Mouse (Mus musculus) forebrain, embryonic 13.5 days (tissue): ENCODE results near the gene Sltm. TPM values are rescaled to one million over a fixed set of nuclear protein-coding genes. Genes with fewer than 3 reads are reported as not detected.

ENCODE experiments used
- ATAC-seq: fragments of 200-750 bp; cut with Nextera tagmentation; 2 replicates; pipeline ENCODE4 v1.8.0; 2017
- H3K27ac ChIP-seq: fragments of 300-500 bp; sonication (generic); 2 replicates; pipeline ENCODE4 v1.5.1; 2015; ENCODE audit warnings: inconsistent platforms, mild to moderate bottlenecking, moderate library complexity
- H3K27me3 ChIP-seq: fragments of 300-500 bp; sonication (generic); 2 replicates; pipeline ENCODE4 v1.6.1; 2015; ENCODE audit warnings: mild to moderate bottlenecking, inconsistent platforms
- H3K36me3 ChIP-seq: fragments of 300-500 bp; sonication (generic); 2 replicates; pipeline ENCODE4 v1.6.1; 2015; ENCODE audit warnings: mild to moderate bottlenecking, inconsistent platforms; ENCODE audit not compliant: poor library complexity, severe bottlenecking
- H3K4me1 ChIP-seq: fragments of 300-500 bp; sonication (generic); 2 replicates; pipeline ENCODE4 v1.6.1; 2015; ENCODE audit warnings: inconsistent platforms
- H3K4me2 ChIP-seq: fragments of 300-500 bp; sonication (generic); 2 replicates; pipeline ENCODE4 v1.6.1; 2015; ENCODE audit warnings: inconsistent platforms, mild to moderate bottlenecking, moderate library complexity
- H3K4me3 ChIP-seq: fragments of 300-500 bp; sonication (generic); 2 replicates; pipeline ENCODE4 v1.5.1; 2015; ENCODE audit warnings: mild to moderate bottlenecking, inconsistent platforms
- H3K9ac ChIP-seq: fragments of 300-500 bp; sonication (generic); 2 replicates; pipeline ENCODE4 v1.6.1; 2015; ENCODE audit warnings: mild to moderate bottlenecking, inconsistent platforms
- H3K9me3 ChIP-seq: fragments of 300-500 bp; sonication (generic); replicated peaks from 2 replicates; pipeline ENCODE4 v1.6.1; 2016; ENCODE audit warnings: inconsistent platforms
- WGBS: fragments of 180-500 bp; shearing (Covaris S2); methylation state at CpG from one replicate; pipeline ENCODE4 v1.1.7; 2015; 5-methylcytosine and 5-hydroxymethylcytosine counted together
- polyA plus RNA-seq: library from polyadenylated mRNA; unstranded; fragments of >200 nt; fragmentation: Nextera tagmentation; extraction: Ambion mirVana; gene quantifications from 2 replicates; pipeline ENCODE4 v1.2.1, GENCODE M21; 2015

Gene Sltm
- polyA plus RNA-seq = 72.7 and 73.5 TPM in 2 replicates

DNA sequence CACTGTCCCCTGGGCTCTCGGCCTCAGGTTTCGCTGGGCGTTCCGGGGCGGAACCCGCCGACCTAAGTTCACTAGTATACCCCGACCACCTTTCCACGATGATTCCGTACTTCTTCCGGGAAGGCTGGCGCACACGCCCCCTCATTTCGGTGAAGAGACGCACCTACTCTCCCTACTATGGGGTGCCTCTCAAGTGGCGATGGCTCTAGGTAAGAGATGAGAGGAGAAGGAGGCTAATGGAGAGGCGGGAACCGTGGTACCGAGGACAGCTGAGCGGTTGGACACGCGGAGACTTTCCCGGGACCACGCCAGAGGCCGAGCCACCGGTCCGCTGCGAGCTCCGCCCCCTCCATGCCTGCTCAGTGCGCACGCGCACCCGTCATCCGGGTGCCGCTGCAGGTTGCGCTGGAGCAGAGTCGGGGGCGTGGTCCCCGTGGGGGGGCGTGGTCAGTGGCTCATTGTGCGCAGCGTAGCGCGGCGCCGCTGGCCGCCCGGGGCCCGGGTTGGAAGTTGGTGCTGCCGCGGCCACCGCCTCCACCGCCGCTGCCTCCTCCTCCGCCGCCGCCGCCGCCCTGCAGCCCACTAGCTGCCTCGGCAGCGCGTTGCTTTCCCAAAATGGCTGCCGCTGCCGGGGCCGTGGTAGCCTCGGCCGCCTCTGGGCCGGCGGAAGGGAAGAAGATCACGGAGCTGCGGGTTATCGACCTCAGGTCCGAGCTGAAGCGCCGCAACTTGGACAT lies at the start of gene Sltm:
Gene Sltm, plus strand, starts transcription at position 450 of the 737 bp plus-strand sequence.
- H3K9ac ChIP-seq = peak within 1 kb of the TSS; percentile 96
- H3K4me2 ChIP-seq = peak within 1 kb of the TSS; percentile 79
- H3K4me3 ChIP-seq = peak within 1 kb of the TSS; percentile 82
- H3K9me3 ChIP-seq = no peaks in the 10 kb centered on the region
- no peaks in the 10 kb centered on the region for H3K27me3 ChIP-seq
- peak within 1 kb of the TSS; percentile 98 for H3K27ac ChIP-seq
- WGBS = under 1% methylated on average over 70 of the region's 75 CpGs
- H3K36me3 ChIP-seq = no peaks in the 10 kb centered on the region
- ATAC-seq = peak; percentile 98
- H3K4me1 ChIP-seq = peaks cover 33% of the 10 kb centered on the region

GRCm38 (mm10) chr9:70493038-70493437 lies 49.5 kb upstream of the Sltm start:
- H3K4me2 ChIP-seq = no peak overlapping the region
- no peak overlapping the region for H3K9ac ChIP-seq
- H3K27ac ChIP-seq = no peak overlapping the region
- no peaks in the 10 kb centered on the region for H3K9me3 ChIP-seq
- no peaks in the 10 kb centered on the region for H3K27me3 ChIP-seq
- no peak for ATAC-seq
- WGBS = 99% methylated on average over 2 of the region's 2 CpGs
- H3K4me3 ChIP-seq = no peak overlapping the region
- no peaks in the 10 kb centered on the region for H3K4me1 ChIP-seq
- peaks cover 22% of the 10 kb centered on the region for H3K36me3 ChIP-seq

- H3K4me3 ChIP-seq = no peak overlapping the region
These were observed 45.6 kb upstream of the Sltm start for GRCm38 (mm10) chr9:70496990-70497389.

DNA sequence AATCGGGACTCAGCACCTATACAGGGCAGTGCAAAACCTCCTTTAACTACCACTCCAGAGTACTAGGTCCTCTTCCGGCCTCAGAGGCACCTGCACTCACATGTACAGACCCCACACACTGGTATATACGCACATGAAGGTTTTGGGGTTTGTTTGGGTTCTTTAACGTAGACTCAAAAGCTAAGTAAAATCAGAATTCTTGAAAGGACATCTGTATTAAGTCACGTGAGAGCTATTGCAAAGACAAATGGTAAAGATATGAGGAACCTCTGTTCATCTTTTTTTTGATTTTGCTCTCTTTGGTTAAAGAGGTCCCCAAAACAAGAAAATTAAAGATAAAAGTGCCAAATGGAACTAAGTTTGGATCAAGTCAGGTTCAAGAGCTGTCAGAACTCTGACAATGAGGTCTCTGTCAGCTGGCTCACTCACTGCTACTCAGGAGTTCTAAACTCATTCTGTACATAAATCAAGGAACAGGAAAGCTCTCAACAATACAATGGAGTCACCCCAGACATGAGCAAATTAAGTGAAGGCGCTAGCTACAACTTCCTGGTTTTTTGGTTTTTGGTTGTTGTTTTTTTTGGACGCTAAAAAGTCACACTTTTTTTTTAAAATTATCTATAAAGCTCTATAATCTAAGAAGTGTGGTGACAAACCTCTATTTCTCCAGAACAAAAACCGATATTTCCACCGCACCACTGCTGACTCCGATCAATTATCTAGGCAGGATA lies 40.1 kb upstream of the Sltm start:
- H3K4me2 ChIP-seq = peak overlapping the region; percentile 71
- H3K4me3 ChIP-seq = peak overlapping the region; percentile 95
- H3K4me1 ChIP-seq = peaks cover 18% of the 10 kb centered on the region
- no peak for ATAC-seq
- H3K9ac ChIP-seq = peak overlapping the region; percentile 97
- H3K36me3 ChIP-seq = peaks cover 4% of the 10 kb centered on the region; the same call in 1 of the 2 replicates
- H3K27me3 ChIP-seq = no peaks in the 10 kb centered on the region
- peak overlapping the region; percentile 98 for H3K27ac ChIP-seq
- WGBS = 36% methylated on average over 10 of the region's 10 CpGs
- H3K9me3 ChIP-seq = no peaks in the 10 kb centered on the region

More at GRCm38 (mm10) chr9:70496990-70497389, 45.6 kb upstream of the Sltm start:
- ATAC-seq = no peak
- Histone ChIP-seq H3K4me2 (no peak overlapping the region), H3K27me3 (no peaks in the 10 kb centered on the region), H3K4me1 (peaks cover 8% of the 10 kb centered on the region), H3K27ac (no peak overlapping the region), H3K9ac (no peak overlapping the region), H3K9me3 (no peaks in the 10 kb centered on the region), H3K36me3 (peaks cover 18% of the 10 kb centered on the region)

DNA sequence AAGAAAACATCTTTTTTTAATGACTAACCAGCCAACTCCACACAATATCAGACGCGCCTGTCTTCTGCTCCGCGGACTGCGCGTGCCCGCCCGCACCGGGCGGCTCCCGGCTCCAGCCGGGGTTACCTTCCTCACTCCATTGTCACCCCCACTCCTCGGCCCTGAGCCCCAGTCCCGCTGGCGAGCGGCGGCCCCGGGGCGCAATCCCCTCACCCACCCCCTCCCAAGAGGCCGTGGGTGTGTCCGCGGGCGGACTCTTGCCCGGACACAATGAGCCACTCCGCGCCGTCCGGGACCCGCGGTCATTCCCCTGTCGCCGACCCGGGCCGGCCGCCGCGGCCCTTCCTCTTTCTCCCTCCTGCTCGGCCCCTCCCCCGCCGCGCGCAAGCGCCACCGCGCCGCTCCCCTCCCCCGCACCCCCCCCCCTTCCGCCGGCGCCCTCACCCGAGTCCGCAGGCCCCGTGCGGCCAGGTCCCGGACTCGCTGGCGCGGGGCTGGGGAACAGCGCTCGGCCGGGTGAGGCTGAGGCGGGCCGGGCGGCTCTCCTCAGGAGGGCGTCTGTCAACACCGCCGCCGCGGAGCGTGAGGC lies 39.4 kb upstream of the Sltm start:
- WGBS = 0% methylated on average over 35 of the region's 70 CpGs
- no peaks in the 10 kb centered on the region for H3K9me3 ChIP-seq
- peaks cover 4% of the 10 kb centered on the region; the same call in 1 of the 2 replicates for H3K36me3 ChIP-seq
- peak overlapping the region; percentile 95 for H3K4me3 ChIP-seq
- peaks cover 18% of the 10 kb centered on the region for H3K4me1 ChIP-seq
- peak; percentile 92 for ATAC-seq
- H3K27me3 ChIP-seq = no peaks in the 10 kb centered on the region
- H3K27ac ChIP-seq = peak overlapping the region; percentile 98
- H3K9ac ChIP-seq = peak overlapping the region; percentile 97
- H3K4me2 ChIP-seq = peak overlapping the region; percentile 71

- H3K36me3 ChIP-seq = peaks cover 2% of the 10 kb centered on the region; the same call in 1 of the 2 replicates
- no peaks in the 10 kb centered on the region for H3K27me3 ChIP-seq
- peak; percentile 97 for ATAC-seq
- H3K4me2 ChIP-seq = peak within 1 kb of the TSS; percentile 71
- peak within 1 kb of the TSS; percentile 98 for H3K27ac ChIP-seq
- no peaks in the 10 kb centered on the region for H3K9me3 ChIP-seq
- H3K9ac ChIP-seq = peak within 1 kb of the TSS; percentile 97
- peaks cover 18% of the 10 kb centered on the region for H3K4me1 ChIP-seq
- WGBS = under 1% methylated on average over 45 of the region's 45 CpGs
- peak within 1 kb of the TSS; percentile 95 for H3K4me3 ChIP-seq
These were observed 38.9 kb upstream of the Sltm start, which contains the start of gene Rnf111 for GRCm38 (mm10) chr9:70503626-70504041. Gene Rnf111 (minus strand): TSS chr9:70503725.

GRCm38 (mm10) chr9:70506186-70506585 lies 36.4 kb upstream of the Sltm start:
- no peak overlapping the region for H3K27ac ChIP-seq

GRCm38 (mm10) chr9:70506787-70507186 lies 35.8 kb upstream of the Sltm start:
- peaks cover 12% of the 10 kb centered on the region for H3K4me1 ChIP-seq
- ATAC-seq = no peak
- no peak overlapping the region for H3K27ac ChIP-seq
- 81% methylated on average over 8 of the region's 8 CpGs for WGBS
- no peak overlapping the region for H3K4me2 ChIP-seq
- no peak overlapping the region for H3K4me3 ChIP-seq
- H3K9ac ChIP-seq = no peak overlapping the region
- H3K36me3 ChIP-seq = no peaks in the 10 kb centered on the region
- no peaks in the 10 kb centered on the region for H3K9me3 ChIP-seq
- no peaks in the 10 kb centered on the region for H3K27me3 ChIP-seq

More at GRCm38 (mm10) chr9:70506186-70506585, 36.4 kb upstream of the Sltm start:
- H3K4me2 ChIP-seq = no peak overlapping the region
- H3K9ac ChIP-seq = no peak overlapping the region
- no peaks in the 10 kb centered on the region for H3K9me3 ChIP-seq
- no peaks in the 10 kb centered on the region for H3K27me3 ChIP-seq
- H3K4me1 ChIP-seq = peaks cover 18% of the 10 kb centered on the region
- H3K4me3 ChIP-seq = no peak overlapping the region
- ATAC-seq = no peak
- no peaks in the 10 kb centered on the region for H3K36me3 ChIP-seq
- 78% methylated on average over 2 of the region's 2 CpGs for WGBS

DNA sequence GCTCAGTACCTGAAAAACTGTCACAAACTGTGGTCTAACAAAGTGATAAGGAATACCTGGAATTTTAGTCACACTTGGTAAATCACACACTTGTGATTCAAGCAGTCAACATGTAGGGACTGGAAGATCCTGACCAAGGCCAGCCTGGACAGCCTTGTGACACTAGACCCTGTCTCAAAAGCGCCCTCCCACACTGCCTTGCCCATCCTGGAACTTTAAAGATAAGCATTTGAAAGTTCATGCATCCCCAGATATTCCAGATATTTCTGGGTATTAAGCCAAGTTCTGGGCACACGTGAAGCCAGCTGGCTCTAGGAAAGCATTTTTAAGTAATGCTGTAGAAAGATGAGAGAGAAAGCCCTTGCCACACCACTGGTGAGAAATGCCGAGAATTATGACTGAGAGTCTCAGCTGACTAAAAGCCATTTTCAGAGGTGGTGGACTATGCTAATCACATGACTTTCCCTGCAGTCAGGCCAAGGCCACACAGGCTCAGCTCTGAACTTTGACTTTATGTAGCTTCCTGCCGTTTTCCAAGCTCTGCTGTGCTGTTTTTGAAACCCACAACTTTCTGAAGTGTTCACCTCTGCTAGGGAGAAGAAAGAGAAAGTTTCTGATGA lies 32.5 kb upstream of the Sltm start:
- H3K4me1 ChIP-seq = no peaks in the 10 kb centered on the region
- WGBS = 80% methylated on average over 4 of the region's 4 CpGs
- ATAC-seq = no peak
- H3K4me3 ChIP-seq = no peak overlapping the region
- H3K9ac ChIP-seq = no peak overlapping the region
- H3K9me3 ChIP-seq = no peaks in the 10 kb centered on the region
- H3K27ac ChIP-seq = no peak overlapping the region
- no peak overlapping the region for H3K4me2 ChIP-seq
- H3K36me3 ChIP-seq = no peaks in the 10 kb centered on the region
- no peaks in the 10 kb centered on the region for H3K27me3 ChIP-seq

GRCm38 (mm10) chr9:70510998-70511583 lies 31.5 kb upstream of the Sltm start:
- 66% methylated on average over 10 of the region's 10 CpGs for WGBS
- Histone ChIP-seq H3K9ac (no peak overlapping the region), H3K4me3 (no peak overlapping the region), H3K4me1 (no peaks in the 10 kb centered on the region), H3K27me3 (no peaks in the 10 kb centered on the region), H3K9me3 (no peaks in the 10 kb centered on the region), H3K27ac (no peak overlapping the region), H3K4me2 (no peak overlapping the region), H3K36me3 (no peaks in the 10 kb centered on the region)
- no peak for ATAC-seq

DNA sequence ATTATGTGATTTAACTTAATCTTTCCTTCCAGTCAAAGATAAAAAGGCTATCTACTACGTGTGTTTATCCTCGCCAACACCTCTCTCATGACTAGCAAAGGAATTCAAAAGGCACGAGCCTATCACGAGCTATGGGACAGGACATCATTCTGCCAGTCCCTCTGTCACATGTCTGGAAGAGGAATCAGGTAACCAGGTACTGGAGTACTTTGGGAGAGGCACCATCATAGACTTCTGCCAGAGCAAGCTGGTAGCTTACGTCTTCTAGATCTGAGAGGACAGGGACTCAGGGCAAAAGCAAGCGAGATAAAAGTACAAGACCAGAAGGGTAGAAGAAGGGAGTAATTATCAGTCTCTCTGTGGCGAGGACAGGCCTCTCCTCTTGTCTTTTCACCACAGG lies 30.9 kb upstream of the Sltm start:
- no peaks in the 10 kb centered on the region for H3K9me3 ChIP-seq
- no peak overlapping the region for H3K4me3 ChIP-seq
- no peaks in the 10 kb centered on the region for H3K36me3 ChIP-seq
- no peak overlapping the region for H3K27ac ChIP-seq
- H3K4me2 ChIP-seq = no peak overlapping the region
- no peaks in the 10 kb centered on the region for H3K4me1 ChIP-seq
- no peaks in the 10 kb centered on the region for H3K27me3 ChIP-seq
- WGBS = 84% methylated on average over 7 of the region's 7 CpGs
- no peak for ATAC-seq
- H3K9ac ChIP-seq = no peak overlapping the region
